Mouse (Mus musculus) layer of hippocampus, postnatal 36 days (tissue): ENCODE data around the gene Dcun1d3. TPM values are rescaled to one million over a fixed set of nuclear protein-coding genes. Genes with fewer than 3 reads are reported as not detected.

ENCODE experiments used
- total RNA-seq, 2 experiments: library from RNA; stranded (reverse); gene quantifications; 2 replicates each; pipeline ENCODE4 v1.2.3; 2021

The Dcun1d3 gene
- total RNA-seq, 2 experiments from 2014 or later, result 25.7 to 31.1 TPM

Other genes with a start within 250 kb of the Dcun1d3 start
- gene Acsm4, start 206.3 kb downstream of the Dcun1d3 start, total RNA-seq, result not detected
- 10 to 100 TPM; 45.4 to 48.2 TPM for gene Thumpd1, start 175.5 kb downstream of the Dcun1d3 start, total RNA-seq
- gene Acsm3, start 135.4 kb downstream of the Dcun1d3 start, total RNA-seq, result not detected
- 1 to 10 TPM; 1.9 to 2.8 TPM for gene Rexo5, start 102.3 kb downstream of the Dcun1d3 start, total RNA-seq
- 1 to 10 TPM; 7.7 to 8.1 TPM for gene Eri2, start 102.2 kb downstream of the Dcun1d3 start, total RNA-seq
- 10 to 100 TPM; 11.5 to 12.6 TPM for gene Lyrm1, start 437 bp downstream of the Dcun1d3 start, total RNA-seq
- gene Dnah3, start 199.0 kb upstream of the Dcun1d3 start, total RNA-seq, result under 1 TPM; 0.07 to 0.46 TPM
- gene Tmem159, start 206.1 kb upstream of the Dcun1d3 start, total RNA-seq, result 10 to 100 TPM; 11.2 to 11.9 TPM
- not detected for gene Zp2, start 249.0 kb upstream of the Dcun1d3 start, total RNA-seq